Mouse (Mus musculus) CH12.LX (cell line): ENCODE measurements around the gene Il22. TPM values are rescaled to one million over a fixed set of nuclear protein-coding genes. Genes with fewer than 3 reads are reported as not detected.

Source experiments
- DNase-seq: peaks from one replicate; pipeline ENCODE4 v3.0.0-alpha.2; 2013; ENCODE audit errors: extremely low read depth
- H3K27ac ChIP-seq: 2 replicates; pipeline ENCODE4 v1.5.1; 2012; ENCODE audit warnings: low read depth, mild to moderate bottlenecking, control low read depth, moderate library complexity; ENCODE audit not compliant: insufficient read depth
- H3K27me3 ChIP-seq: replicated peaks from 2 replicates; pipeline ENCODE3; 2012; ENCODE audit warnings: inconsistent platforms
- H3K36me3 ChIP-seq, 2 experiments: replicated peaks in 1 of 2; 2 replicates each; pipeline versions ENCODE3 to v1.6.1; 2012; ENCODE audit warnings: inconsistent platforms in 1 of 2, low read length in 1 of 2, mild to moderate bottlenecking in 1 of 2, mixed read lengths in 1 of 2, moderate library complexity in 1 of 2; ENCODE audit not compliant: control insufficient read depth in 1 of 2, insufficient read depth in 1 of 2
- H3K4me1 ChIP-seq, 2 experiments: 2 replicates each; pipeline ENCODE4 v1.6.1; 2012; ENCODE audit warnings: inconsistent platforms in 1 of 2, moderate library complexity in 1 of 2; ENCODE audit not compliant: insufficient read depth in 2 of 2, control insufficient read depth in 1 of 2
- H3K4me2 ChIP-seq: 2 replicates; pipeline ENCODE4 v1.6.1; 2012; ENCODE audit warnings: low read depth, mild to moderate bottlenecking, control low read depth; ENCODE audit not compliant: poor library complexity, insufficient read depth, severe bottlenecking
- H3K4me3 ChIP-seq, 3 experiments: fragments of 150-350 bp in 1 of 3; sonication (generic) in 1 of 3; replicated peaks in 1 of 3; 2 replicates each; pipeline versions ENCODE3 to v1.5.1; 2011 to 2012; ENCODE audit warnings: low read depth in 2 of 3, low read length in 2 of 3, mild to moderate bottlenecking in 2 of 3, moderate library complexity in 2 of 3, control low read depth in 1 of 3, improper control_type of control experiment in 1 of 3, inconsistent platforms in 1 of 3, mixed read lengths in 1 of 3; ENCODE audit not compliant: poor library complexity in 1 of 3
- H3K79me2 ChIP-seq: replicated peaks from 2 replicates; pipeline ENCODE4 v1.6.1; 2012; ENCODE audit warnings: mild to moderate bottlenecking, moderate library complexity; ENCODE audit not compliant: control insufficient read depth, poor library complexity, insufficient read depth, severe bottlenecking; ENCODE audit errors: extremely low read depth
- H3K9ac ChIP-seq: 2 replicates; pipeline ENCODE4 v1.6.1; 2012; ENCODE audit warnings: low read depth, mild to moderate bottlenecking, control low read depth, moderate library complexity; ENCODE audit not compliant: insufficient read depth
- H3K9me3 ChIP-seq: replicated peaks from 2 replicates; pipeline ENCODE3; 2012; ENCODE audit warnings: low read length, inconsistent platforms, mixed read lengths
- CHD1 ChIP-seq: IDR thresholded peaks from 2 replicates; pipeline ENCODE4 v1.6.1; 2012; ENCODE audit warnings: low read depth, low read length, improper control_type of control experiment, inconsistent platforms
- CHD2 ChIP-seq: IDR thresholded peaks from 2 replicates; pipeline ENCODE4 v1.6.1; 2011; ENCODE audit warnings: low read length, improper control_type of control experiment
- CTCF ChIP-seq, 2 experiments: IDR thresholded peaks in 1 of 2; conservative IDR thresholded peaks in 1 of 2; 2 replicates each; pipeline ENCODE4 v1.5.1; 2011 to 2012; ENCODE audit warnings: low read depth in 2 of 2, low read length in 2 of 2, improper control_type of control experiment in 1 of 2, inconsistent platforms in 1 of 2, mild to moderate bottlenecking in 1 of 2, moderate library complexity in 1 of 2
- EP300 ChIP-seq: IDR thresholded peaks from 2 replicates; pipeline ENCODE4 v1.6.1; 2011; ENCODE audit warnings: low read length, improper control_type of control experiment
- ETS1 ChIP-seq: conservative IDR thresholded peaks from 2 replicates; pipeline ENCODE4 v1.6.1; 2012; ENCODE audit warnings: low read depth, mild to moderate bottlenecking, inconsistent platforms, low read length, improper control_type of control experiment, moderate library complexity
- GABPA ChIP-seq: IDR thresholded peaks from 2 replicates; pipeline ENCODE4 v1.6.1; 2012; ENCODE audit warnings: low read depth, low read length, improper control_type of control experiment, inconsistent platforms; ENCODE audit not compliant: insufficient replicate concordance
- HCFC1 ChIP-seq: IDR thresholded peaks from 2 replicates; pipeline ENCODE4 v1.6.1; 2012; ENCODE audit warnings: low read depth, mild to moderate bottlenecking, inconsistent platforms, low read length, improper control_type of control experiment
- JUN ChIP-seq: IDR thresholded peaks from 2 replicates; pipeline ENCODE4 v1.6.1; 2011; ENCODE audit warnings: low read depth, mild to moderate bottlenecking, low read length, improper control_type of control experiment, moderate library complexity; ENCODE audit not compliant: insufficient read depth
- KAT2A ChIP-seq: IDR thresholded peaks from 2 replicates; pipeline ENCODE4 v1.6.1; 2012; ENCODE audit warnings: low read length, improper control_type of control experiment, inconsistent platforms; ENCODE audit not compliant: insufficient replicate concordance
- MAX ChIP-seq: IDR thresholded peaks from 2 replicates; pipeline ENCODE4 v1.6.1; 2011; ENCODE audit warnings: low read length, improper control_type of control experiment
- MAZ ChIP-seq: IDR thresholded peaks from 2 replicates; pipeline ENCODE4 v1.6.1; 2012; ENCODE audit warnings: low read depth, mild to moderate bottlenecking, inconsistent platforms, low read length, improper control_type of control experiment, moderate library complexity
- MYC ChIP-seq: IDR thresholded peaks from 2 replicates; pipeline ENCODE4 v1.6.1; 2011; ENCODE audit warnings: low read depth, mild to moderate bottlenecking, improper control_type of control experiment, low read length
- NRF1 ChIP-seq: IDR thresholded peaks from 2 replicates; pipeline ENCODE4 v1.6.1; 2014; ENCODE audit warnings: low read depth, mild to moderate bottlenecking, inconsistent platforms, low read length, improper control_type of control experiment, moderate library complexity
- POLR2A ChIP-seq: IDR thresholded peaks from 2 replicates; pipeline ENCODE4 v1.6.1; 2011; ENCODE audit warnings: low read depth, mild to moderate bottlenecking, improper control_type of control experiment, low read length
- RAD21 ChIP-seq: IDR thresholded peaks from 2 replicates; pipeline ENCODE4 v1.6.1; 2011; ENCODE audit warnings: low read depth, mild to moderate bottlenecking, low read length, improper control_type of control experiment, moderate library complexity
- SIN3A ChIP-seq: IDR thresholded peaks from 2 replicates; pipeline ENCODE4 v1.6.1; 2012; ENCODE audit warnings: low read length, improper control_type of control experiment, inconsistent platforms
- TBP ChIP-seq: conservative IDR thresholded peaks from 2 replicates; pipeline ENCODE4 v1.6.1; 2011; ENCODE audit warnings: low read depth, low read length, improper control_type of control experiment
- UBTF ChIP-seq: IDR thresholded peaks from 2 replicates; pipeline ENCODE4 v1.6.1; 2012; ENCODE audit warnings: low read depth, mild to moderate bottlenecking, inconsistent platforms, low read length, improper control_type of control experiment, moderate library complexity
- ZC3H11A ChIP-seq: IDR thresholded peaks from 2 replicates; pipeline ENCODE4 v1.6.1; 2012; ENCODE audit warnings: low read depth, mild to moderate bottlenecking, inconsistent platforms, low read length, improper control_type of control experiment
- ZKSCAN1 ChIP-seq: IDR thresholded peaks from 2 replicates; pipeline ENCODE4 v1.6.1; 2012; ENCODE audit warnings: low read depth, inconsistent platforms, low read length, improper control_type of control experiment, borderline replicate concordance
- ZMIZ1 ChIP-seq: IDR thresholded peaks from 2 replicates; pipeline ENCODE4 v1.6.1; 2012; ENCODE audit warnings: low read depth, mild to moderate bottlenecking, inconsistent platforms, low read length, improper control_type of control experiment
- dilution Hi-C: fragments of 300-500 bp; cut with MboI; formaldehyde crosslinking; loops from 2 replicates; pipeline ENCODE4 v1.14.3; 2020; ENCODE audit warnings: low sequenced_read_pairs; ENCODE audit not compliant: extremely low pct_unique_long_range_greater_than_20kb, extremely low pct_ligation_motif_present
- in situ Hi-C: fragments of 300-500 bp; cut with MboI; formaldehyde crosslinking; loops from 3 replicates; pipeline ENCODE4 v1.14.3; 2019; ENCODE audit warnings: low sequenced_read_pairs, low pct_ligation_motif_present, low pct_unique_long_range_greater_than_20kb, mixed read lengths
- polyA plus RNA-seq: library from polyadenylated mRNA; unstranded; fragments of >175 nt; gene quantifications from 2 replicates; pipeline ENCODE4 v1.2.1, GENCODE M21; 2012; ENCODE audit warnings: low read depth; ENCODE audit not compliant: insufficient read length
- total RNA-seq, 2 experiments: library from RNA; depleted of rRNA; stranded (reverse); fragments of 300-350 nt in 1 of 2; fragments of >200 nt in 1 of 2; gene quantifications; 2 replicates each; pipeline ENCODE4 v1.2.3; 2012 to 2014

Il22 gene
- total and polyA plus RNA-seq, 3 experiments: not detected

- in situ Hi-C loops: loop anchor here (25.0 kb wide), 2 partner anchors 201 to 376 kb away; partner anchors contain the start of gene Gm9049
- TF ChIP-seq NRF1: no peak
- TF ChIP-seq GABPA: no peak
- TF ChIP-seq CTCF (conservative IDR thresholded peaks at IDR 0.05 in 1 of 2, IDR thresholded peaks at IDR 0.05 in 1 of 2; ENCODE audit: low read depth in 2 of 2, low read length in 2 of 2): no peak
- no peak for TF ChIP-seq HCFC1
- no peak for TF ChIP-seq KAT2A
- TF ChIP-seq MAX: no peak
- TF ChIP-seq TBP: no peak
- TF ChIP-seq CHD1: no peak
- no peak for TF ChIP-seq UBTF
- TF ChIP-seq ZC3H11A: no peak
- no peak for TF ChIP-seq RAD21
- TF ChIP-seq ETS1: no peak
- TF ChIP-seq JUN: no peak
- no peak for TF ChIP-seq ZKSCAN1
- Histone ChIP-seq H3K27me3 (no peaks in the 10 kb centered on the region), H3K36me3 (peaks cover 4 to 63% of the 10 kb centered on the region in 2 experiments), H3K27ac (no peak overlapping the region), H3K4me3 (no peak overlapping the region), H3K4me2 (no peak overlapping the region), H3K9ac (no peak overlapping the region), H3K9me3 (no peaks in the 10 kb centered on the region), H3K4me1 (no peaks in the 10 kb centered on the region), H3K79me2 (no peaks in the 10 kb centered on the region)
- DNase-seq: no peak
- dilution Hi-C loops: no loop called here
These were observed 43.6 kb upstream of the Il22 start for GRCm38 (mm10) chr10:118161131-118161530.

GRCm38 (mm10) chr10:118169212-118169611, 35.5 kb upstream of the Il22 start:
- DNase-seq: no peak
- Histone ChIP-seq H3K27me3 (no peaks in the 10 kb centered on the region), H3K79me2 (no peaks in the 10 kb centered on the region), H3K9ac (no peak overlapping the region), H3K36me3 (peaks cover 0 to 28% of the 10 kb centered on the region in 2 experiments), H3K4me2 (no peak overlapping the region), H3K4me3 (no peak overlapping the region), H3K27ac (no peak overlapping the region), H3K4me1 (peaks cover 0 to 5% of the 10 kb centered on the region in 2 experiments; a peak in 1 of 4 replicates), H3K9me3 (no peaks in the 10 kb centered on the region)
- in situ Hi-C loops: loop anchor here (25.0 kb wide), 2 partner anchors 193 to 368 kb away; partner anchors contain the start of gene Gm9049
- TF ChIP-seq SIN3A (no peak), EP300 (no peak), JUN (no peak), MAZ (no peak), NRF1 (no peak), CHD2 (no peak), ZKSCAN1 (no peak), MAX (no peak), POLR2A (no peak), ZC3H11A (no peak), MYC (no peak), UBTF (no peak), ZMIZ1 (no peak), KAT2A (no peak)
- dilution Hi-C loops: no loop called here
